Mouse (Mus musculus): Measurements from ENCODE around the gene Adcy1.

Gene Adcy1

DNA sequence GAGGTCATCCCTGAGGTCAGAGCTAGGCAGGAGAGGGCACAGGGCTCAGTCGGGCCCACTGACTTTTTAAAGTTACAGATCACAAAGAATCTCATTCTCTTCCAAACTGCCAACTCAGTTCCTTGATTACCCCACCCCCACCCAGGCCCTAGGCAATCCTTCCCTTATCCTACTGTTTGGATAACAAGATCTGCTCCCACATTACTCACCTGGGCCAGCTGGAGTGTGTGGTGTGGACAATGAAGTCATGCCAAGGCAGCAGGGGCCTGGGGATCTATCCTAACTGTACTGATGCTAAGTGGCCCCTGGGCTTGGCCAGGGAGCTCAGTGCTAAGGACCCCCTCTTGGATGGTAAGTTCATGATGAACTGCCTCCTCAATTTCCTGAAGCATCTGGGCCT lies 121.1 kb downstream of the Adcy1 start:
- no peak for DNase-seq (ENCODE audit: low spot score in 2 of 2)

DNA sequence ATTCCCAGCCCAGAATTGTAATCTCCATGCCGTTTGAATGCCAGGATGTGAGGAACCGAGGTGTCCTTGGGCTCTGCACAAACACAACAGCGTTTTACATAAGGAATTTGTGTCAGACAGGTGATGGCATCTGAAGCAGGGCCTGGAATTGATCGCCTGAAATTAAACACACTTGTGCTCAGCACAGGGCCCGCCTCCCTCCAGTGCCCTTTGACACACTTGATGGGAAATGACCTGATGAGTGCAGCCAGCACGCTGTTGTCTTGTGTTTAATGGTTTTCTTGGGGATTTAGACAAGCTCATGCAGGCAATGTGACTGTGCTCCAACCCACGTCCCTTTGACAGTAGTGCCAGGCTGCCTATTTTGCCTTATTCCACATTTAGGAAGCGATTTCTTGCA lies 124.2 kb downstream of the Adcy1 start:
- DNase-seq (ENCODE audit: low spot score in 2 of 2): no peak

DNA sequence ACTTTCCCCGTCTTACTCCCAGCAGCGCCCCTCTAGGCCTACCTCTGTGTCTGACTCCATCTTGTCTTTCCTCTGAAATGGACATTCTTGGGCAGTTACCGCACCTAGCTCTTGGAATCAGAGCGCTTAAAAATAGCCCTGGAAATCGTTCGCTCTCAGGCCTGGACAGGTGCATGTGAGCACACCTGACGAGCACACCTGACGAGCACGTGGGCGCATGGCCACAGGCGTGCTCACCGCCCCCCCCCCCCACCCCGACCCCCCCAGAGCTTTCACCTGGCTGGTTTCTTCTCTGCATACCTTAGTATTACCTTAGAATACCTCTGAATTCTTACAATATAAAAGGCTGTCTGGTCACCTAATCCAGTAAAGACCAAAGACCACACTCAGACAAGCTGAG lies 125.2 kb downstream of the Adcy1 start, which contains the start of gene Gm11985:
Gm11985 (minus strand) TSS at position 101 of the 400 bp plus-strand sequence.
- DNase-seq (ENCODE audit: low spot score in 2 of 2): no peak

DNA sequence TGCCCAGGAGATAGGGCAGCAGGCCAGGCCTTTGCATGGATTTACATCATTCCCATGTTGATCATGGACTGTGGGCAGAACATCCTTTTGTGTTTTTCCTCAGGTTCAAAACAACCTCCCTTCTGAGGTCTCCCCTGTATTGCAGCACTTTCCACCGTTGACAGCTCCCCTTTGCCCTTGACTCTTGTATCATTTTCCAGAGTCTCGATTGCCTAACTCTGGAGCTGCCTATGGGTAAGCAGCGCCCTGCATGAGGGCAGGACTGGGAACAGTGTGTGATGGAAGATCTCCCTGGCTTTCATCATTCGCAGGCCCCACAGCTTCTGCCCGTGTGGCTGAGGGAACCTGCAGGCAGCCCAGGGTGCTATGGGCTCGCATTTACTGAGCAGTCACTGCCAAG lies 129.4 kb downstream of the Adcy1 start:
- DNase-seq (ENCODE audit: low spot score in 2 of 2): no peak

DNA sequence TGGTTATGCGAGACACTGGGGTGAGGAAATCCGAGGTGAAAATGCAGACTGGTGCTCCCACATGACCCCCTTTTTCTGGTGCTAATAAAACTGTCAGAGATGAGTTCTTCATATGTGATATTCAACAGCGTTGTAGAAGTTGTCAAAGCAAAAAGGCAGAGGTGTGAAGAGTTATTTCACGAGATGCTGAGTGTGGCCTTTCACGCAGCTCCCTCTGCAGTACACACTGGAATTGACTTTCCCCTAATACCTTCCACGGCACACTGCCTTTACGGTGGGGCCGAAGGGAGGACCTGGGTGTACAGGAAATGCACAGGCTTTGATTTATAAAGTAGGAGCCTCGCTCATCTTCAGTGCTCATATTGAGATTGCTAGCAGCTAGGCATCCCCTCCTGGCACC lies 129.8 kb downstream of the Adcy1 start:
- DNase-seq (ENCODE audit: low spot score in 2 of 2): no peak

DNA sequence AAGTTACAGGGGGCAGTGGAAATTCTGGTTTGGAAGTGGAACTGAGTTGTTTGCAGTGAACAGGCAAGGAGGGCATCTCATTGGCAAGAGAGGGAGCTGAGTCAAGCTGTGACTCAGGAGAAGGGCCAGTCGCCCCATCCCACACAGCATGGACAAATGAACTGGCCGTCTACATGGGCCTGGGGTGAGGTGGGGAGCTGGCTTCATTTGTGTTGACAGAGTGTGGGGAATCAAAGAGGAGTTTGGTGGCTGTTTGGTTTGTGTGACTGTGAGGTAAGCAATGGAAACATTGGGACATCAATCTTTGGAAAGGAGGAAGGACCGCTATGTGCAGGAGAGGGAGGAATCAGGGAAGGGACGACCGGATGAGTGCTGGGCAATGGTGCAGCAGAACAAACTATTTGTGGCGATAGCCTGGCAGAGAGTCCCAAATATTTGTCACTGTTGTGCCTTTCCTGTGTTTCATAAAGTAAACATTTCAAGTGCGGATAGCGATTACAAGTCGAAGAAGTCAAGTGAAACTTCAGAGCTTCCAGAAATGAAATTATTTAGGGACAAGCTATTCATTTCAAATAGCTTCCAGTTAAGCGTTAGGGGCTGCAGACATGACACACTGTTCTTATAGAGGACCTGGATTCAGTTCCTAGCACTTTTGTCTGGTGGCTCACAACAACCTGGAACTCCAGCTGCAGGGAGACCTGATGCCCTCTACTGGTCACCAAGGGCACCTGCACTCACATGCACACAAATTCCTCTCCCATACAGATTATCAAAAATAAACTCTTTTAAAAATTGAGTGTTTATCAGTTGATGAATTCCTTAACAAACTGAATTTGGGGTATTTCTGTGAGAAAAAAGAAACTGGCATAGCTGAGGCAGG lies 131.4 kb downstream of the Adcy1 start:
- no peak for DNase-seq (ENCODE audit: low spot score in 2 of 2)

DNA sequence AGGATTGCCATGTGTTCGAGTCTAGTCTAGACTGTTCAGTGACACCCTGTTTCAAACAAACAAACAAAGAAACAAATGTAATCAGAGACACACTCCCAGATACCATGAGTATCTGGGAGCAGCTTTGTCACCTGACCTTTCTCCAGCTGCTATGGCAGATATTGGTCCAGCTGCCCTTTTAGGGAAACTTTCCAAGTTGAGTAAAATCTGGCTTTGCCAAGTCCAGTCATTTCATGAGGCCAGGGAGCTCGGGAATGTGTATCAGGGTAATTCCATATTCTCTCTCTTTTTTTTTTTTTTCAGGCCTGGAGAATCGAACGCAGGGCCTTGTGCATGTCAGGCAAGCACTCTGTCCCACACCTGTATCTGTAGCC lies 132.0 kb downstream of the Adcy1 start:
- no peak for DNase-seq (ENCODE audit: low spot score in 2 of 2)

DNA sequence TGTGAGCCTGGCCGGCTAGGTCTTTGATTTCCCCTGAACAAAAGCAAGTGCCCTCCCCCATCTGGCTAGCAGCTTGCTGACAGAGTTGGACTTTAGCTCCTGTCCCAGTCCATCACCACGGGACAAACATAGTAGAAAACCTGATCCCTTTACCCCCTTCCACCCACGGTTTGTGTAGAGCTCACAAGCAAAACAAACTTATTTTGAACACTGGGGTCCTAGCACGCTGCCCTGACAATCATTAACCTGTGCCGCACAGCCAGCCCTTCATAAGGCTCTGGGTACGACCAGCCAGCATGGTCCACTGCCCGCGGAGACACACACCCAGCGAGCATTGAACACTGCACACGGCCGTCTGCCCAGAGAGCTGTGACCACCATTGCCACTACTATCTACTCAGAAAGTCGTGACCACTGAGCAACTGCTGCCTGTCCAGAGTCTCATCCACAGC lies 134.2 kb downstream of the Adcy1 start, which contains the start of gene Igfbp1:
Igfbp1 (plus strand) TSS at position 292 of the 451 bp plus-strand sequence.
- DNase-seq (ENCODE audit: low spot score in 2 of 2): no peak

DNA sequence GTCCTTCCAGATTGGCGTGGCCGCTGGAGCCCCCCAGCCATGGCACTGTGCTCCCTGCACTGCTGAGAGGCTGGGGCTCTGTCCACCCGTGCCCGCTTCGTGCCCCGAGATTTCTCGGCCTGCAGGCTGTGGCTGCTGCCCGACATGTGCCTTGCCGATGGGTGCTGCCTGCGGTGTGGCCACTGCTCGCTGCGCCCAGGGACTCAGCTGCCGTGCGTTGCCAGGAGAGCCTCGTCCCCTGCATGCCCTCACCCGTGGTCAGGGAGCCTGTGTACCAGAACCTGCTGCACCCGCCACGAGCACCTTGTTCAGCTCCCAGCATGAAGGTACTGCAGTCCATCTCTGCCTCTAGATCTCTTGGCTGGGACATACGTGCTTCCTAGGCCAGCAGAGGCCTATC lies 134.7 kb downstream of the Adcy1 start:
- no peak for DNase-seq (ENCODE audit: low spot score in 2 of 2)

DNA sequence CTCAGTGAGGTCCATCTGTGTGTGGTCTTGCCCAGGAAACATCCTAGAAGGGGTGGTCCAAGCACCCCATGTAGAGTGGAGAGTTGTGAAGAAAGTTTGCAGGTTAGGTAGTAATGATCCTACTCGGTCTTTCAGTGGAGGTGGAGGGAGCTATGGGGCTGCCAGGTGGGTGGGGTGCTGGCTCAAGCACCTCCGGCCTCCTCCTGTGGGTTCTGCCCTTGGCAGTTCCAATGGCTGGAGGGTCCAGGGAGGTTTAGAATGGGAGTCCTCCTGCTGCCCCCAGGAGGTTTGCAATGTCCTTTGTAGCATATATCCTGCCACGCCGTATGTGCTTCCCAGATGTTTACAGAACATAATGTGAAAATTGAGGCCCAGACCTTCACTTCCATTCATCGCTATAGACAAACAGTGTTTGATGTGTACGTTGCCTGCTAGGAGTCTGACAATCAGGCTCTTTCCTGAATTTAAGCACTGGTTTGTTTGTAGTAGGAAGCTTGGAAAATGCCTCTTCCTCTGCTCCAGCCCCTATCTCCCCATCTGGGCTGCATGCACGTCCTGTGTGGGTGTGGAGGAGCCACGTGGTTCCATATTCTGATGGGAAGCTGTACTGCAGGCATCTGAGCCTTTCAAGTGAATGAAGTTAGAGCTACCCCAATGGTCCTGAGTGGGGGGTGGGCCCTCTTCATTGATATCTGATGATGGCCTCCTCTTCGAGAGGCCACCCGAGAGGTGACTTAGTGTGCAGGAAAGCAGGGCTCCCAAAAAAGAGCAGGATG lies 135.4 kb downstream of the Adcy1 start:
- no peak for DNase-seq (ENCODE audit: low spot score in 2 of 2)

DNA sequence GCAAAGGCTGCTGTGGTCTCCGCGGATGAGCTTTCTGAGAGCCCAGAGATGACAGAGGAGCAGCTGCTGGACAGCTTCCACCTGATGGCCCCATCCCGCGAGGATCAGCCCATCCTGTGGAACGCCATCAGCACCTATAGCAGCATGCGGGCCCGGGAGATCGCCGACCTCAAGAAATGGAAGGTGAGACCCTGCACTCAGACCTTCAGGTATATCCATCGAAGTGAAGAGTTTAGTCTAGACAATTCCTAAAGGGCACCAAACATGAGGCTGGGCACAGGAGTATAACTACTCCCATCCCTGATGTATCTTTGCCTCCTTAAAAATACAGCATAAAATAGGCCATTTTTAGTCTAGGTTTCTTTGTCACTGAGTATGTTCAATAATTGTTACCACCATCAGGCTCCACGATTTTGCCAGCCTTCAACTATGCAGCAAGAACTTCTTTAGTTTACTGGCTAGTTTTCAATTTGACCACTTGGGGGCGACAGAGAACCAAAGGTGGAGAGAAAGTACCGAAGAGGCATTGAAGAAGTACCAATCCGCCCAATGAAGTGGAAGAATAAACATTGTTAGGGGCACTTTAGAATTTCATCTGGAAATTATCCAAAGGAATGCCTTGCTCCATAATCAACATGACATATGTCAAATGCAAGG lies 136.6 kb downstream of the Adcy1 start:
- DNase-seq (ENCODE audit: low spot score in 2 of 2): no peak

DNA sequence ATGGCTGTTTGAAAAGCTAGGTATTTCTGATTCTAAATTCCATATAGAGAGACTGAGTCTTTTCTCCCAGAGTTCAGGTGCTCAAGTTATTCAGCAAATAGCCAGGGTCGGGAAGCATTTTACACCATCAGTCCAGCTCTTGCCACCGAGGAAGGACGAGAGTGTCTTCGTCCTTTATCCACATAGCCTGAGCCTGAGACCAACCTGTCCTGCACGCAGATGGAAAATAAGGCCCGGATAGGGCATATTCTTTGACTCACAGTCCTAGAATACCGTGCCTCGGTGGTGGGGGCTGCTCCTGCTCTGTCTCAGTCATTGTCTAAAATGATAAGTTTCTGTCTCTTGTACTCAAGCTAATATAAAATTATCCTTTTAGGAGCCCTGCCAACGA lies 137.1 kb downstream of the Adcy1 start:
- DNase-seq (ENCODE audit: low spot score in 2 of 2): no peak

DNA sequence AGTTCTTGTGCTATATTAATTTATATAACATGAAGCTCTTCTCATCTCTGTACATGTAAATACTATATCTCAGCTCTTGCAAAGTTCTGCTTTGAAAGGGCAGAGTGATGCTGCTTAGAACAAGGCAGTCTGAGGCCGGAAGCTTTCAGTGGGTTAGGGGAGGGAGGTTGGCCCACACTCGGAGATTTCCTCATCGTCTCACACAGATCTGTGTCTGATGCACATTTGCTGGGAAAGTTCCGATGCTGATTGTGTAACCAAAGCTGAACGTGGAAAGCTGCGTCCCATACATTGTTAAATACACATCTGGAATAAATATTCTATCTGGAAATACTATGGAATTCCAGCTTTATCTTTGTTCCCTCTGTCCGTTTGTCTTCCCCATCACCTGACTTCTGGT lies 138.9 kb downstream of the Adcy1 start:
- no peak for DNase-seq (ENCODE audit: low spot score in 2 of 2)

DNA sequence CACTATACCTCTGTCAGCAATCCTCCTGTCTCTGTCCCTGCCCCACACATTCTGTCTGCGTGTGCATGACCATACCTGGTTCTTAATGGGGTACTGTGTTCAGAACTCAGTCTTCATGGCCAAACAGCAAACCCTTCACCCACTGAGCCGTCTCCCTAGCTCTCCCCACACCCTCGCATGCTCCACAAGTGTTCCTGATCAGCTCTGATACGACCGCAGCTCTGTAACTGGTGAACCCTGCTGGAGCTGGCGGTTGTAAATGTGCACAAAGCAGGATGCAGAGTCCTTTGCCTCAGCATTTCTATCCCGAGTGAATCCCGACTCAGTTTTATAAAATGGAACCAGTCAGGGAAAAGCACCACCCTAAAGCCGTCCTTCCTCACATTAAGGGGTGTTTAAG lies 140.6 kb downstream of the Adcy1 start:
- DNase-seq (ENCODE audit: low spot score in 2 of 2): peak in 1 of 2 experiments; percentile 41

DNA sequence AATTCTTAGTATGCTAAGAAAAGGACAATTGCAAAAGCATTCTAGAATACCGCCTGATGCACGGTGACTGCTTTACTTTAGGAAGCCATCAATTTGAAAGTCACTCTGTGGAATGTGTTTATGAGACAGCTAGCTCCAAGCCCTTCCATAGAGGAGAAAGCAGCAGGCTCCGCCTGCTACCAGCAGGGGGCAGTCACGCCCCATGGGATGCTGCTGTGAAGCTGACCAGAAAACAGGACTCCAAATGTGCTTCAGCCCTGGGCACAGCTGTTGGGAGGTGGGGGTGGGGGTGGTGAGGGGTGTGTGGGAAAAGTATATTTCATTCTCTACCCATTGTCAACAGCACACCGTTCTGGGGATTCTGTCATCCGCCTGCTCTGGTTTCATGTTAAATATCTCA lies 147.1 kb downstream of the Adcy1 start:
- peak; percentile 68 to 77 for DNase-seq (ENCODE audit: low spot score in 2 of 2)

DNA sequence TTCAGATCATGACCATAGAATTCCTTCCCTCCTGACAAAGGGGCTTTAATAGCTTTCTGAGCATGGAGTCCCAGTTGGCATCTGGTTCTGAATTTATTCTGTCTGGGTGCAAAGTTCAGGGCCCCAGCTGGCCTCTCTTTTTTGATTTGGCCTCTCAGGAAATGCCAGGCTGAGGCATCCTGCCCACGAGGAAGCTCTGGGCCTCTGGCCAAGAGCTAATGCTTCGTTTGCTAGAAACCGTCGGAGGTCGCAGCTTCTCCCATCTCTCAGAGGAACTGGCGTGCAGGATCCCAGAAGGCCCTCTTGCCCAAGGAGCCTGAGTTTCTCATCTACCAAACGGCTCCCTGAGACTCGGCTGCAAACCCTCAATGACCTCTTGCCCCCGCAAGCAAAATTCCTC lies 147.9 kb downstream of the Adcy1 start:
- DNase-seq (ENCODE audit: low spot score in 2 of 2): no peak

DNA sequence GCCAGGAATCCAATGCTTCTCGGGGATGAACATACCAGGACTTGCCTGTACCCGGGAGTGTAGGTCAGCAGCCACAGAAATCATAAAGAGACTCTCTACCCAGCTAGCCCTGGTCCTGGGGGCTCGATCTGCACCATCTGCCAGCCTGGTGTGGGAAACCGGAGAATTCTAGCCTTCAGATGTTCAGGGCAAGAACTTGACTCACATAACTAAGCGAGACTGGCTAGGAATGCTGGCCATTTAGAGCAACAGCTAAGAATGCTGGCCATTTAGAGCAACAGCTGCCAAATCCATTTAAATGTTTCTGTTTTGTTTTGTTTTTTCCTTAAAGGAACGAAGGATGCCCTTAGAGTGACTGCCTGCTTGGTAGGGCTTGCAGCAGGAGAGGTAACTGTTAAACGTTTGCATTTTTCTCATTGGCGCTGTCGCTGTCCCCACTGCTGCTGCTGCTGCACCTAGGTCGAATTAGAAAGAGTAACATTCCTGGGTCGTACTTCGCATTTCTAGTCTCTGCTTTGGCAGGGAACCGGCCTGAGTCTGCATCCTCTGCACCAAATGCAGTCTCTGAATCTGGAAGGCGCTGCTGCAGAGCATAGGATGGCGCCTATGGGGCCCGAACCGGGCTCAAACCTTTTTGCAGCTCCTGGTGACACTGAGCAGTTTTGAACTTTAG lies 149.0 kb downstream of the Adcy1 start:
- DNase-seq (ENCODE audit: low spot score in 2 of 2): no peak

DNA sequence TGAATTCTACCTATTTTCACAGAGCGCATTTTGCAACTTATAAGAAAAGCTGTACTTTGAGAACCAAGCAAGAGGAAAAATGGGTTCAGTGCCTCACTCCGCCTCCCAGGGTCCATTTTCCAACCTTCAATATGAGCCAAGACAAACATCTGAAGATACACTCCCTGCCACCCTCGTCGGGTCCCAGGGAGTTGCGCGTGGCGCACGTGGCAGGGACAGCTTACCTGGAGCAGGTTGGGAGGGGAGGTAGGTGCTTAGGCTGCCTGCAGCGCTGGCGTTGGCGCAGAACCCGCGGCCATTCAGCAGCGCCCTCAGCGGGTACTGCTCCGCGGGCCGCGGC lies 149.8 kb downstream of the Adcy1 start:
- DNase-seq (ENCODE audit: low spot score in 2 of 2): no peak

DNA sequence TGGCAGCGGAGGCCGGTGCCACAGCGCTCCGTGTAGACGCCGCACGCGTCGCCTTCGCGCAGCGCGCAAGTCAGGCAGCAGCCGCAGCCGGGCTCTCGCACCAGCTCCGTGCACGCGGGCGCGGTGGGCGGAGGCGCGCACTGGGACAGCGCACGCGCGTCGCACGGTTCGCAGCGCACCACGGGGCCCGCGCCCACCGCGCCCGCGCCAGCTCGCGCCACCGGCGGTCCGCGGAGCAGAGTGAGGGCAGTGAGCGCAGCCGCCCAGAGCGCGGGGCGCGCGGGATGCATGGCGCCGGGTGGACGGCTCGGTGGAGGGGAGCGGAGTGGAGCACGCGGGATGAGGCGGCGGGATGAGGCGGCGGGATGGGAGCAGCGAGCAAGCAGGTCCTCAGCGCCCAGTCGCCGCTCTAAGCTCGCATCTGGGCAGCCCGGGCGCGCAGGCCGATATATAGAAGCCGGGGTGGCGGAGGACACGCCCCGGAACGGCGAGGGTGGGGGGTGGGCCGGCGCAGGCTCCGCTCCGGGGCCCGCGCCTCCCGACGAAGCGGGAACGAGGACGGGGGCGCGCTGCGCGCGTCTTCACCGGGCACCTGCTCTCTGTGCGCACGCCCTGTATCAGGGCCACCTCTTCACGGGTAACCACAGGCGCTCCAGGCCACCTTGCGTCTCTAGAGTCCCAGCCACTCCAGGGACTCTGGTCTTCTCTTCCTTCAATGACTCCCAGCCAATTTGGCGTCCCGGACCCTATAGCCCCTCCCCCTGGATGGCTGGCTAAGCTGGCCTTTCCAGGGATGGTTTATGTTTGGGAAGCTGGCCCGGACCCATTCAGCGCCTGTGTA lies 150.4 kb downstream of the Adcy1 start, which contains the start of gene Igfbp3:
Igfbp3 (minus strand) TSS at position 423 of the 841 bp plus-strand sequence.
- DNase-seq (ENCODE audit: low spot score in 2 of 2): peak in 1 of 2 experiments; percentile 36

DNA sequence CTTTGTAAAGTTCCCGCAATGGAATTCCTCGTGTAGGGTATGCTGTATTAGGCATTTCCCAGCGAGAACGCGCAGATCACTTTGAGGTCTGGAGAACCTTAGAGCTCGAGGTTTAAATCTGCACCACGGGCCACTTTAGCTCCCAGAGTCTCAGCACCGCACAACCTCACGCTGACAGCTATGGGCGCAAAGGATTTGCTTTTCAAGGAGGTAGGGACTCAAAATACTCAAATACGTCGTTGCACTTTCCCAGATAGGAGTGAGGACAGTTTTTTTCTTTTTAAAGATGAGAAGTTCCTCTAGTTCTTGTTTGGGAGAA lies 151.0 kb downstream of the Adcy1 start:
- DNase-seq (ENCODE audit: low spot score in 2 of 2): no peak

DNA sequence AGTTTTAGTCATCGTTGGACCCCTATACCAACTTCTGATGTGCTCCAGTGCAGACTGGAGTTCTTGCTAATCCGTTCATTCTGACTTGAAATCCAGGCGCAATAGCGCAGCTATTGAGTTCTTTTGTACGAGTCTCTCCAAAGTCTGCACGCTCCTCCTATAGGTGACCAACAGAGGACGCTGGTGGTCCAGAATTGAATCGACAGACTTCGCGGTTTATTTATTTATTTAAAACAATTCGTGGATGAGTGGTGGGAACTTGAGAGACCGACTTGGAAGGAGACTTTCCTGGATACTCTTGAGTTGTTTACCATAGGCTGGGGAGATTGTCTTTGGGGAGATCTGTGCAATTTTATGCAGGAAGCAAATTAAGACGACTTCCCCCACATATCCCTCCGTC lies 151.5 kb downstream of the Adcy1 start:
- no peak for DNase-seq (ENCODE audit: low spot score in 2 of 2)
